Mouse (Mus musculus) forebrain, embryonic 15.5 days (tissue): ENCODE measurements around the gene Hoxc5. TPM values are rescaled to one million over a fixed set of nuclear protein-coding genes. Genes with fewer than 3 reads are reported as not detected.

Source experiments
- ATAC-seq: fragments of 200-750 bp; cut with Nextera tagmentation; replicated peaks from 2 replicates; pipeline ENCODE4 v1.8.0; 2017; ENCODE audit warnings: mild to moderate bottlenecking, moderate TSS enrichment, moderate library complexity
- H3K27ac ChIP-seq: fragments of 300-500 bp; sonication (generic); replicated peaks from 2 replicates; pipeline ENCODE4 v1.5.1; 2015; ENCODE audit warnings: mild to moderate bottlenecking, inconsistent platforms
- H3K27me3 ChIP-seq: fragments of 300-500 bp; sonication (generic); 2 replicates; pipeline ENCODE4 v1.6.1; 2015; ENCODE audit warnings: inconsistent platforms
- H3K36me3 ChIP-seq: fragments of 300-500 bp; sonication (generic); 2 replicates; pipeline ENCODE4 v1.6.1; 2015; ENCODE audit warnings: mild to moderate bottlenecking, inconsistent platforms
- H3K4me1 ChIP-seq: fragments of 300-500 bp; sonication (generic); 2 replicates; pipeline ENCODE4 v1.6.1; 2015; ENCODE audit warnings: inconsistent platforms
- H3K4me2 ChIP-seq: fragments of 300-500 bp; sonication (generic); replicated peaks from 2 replicates; pipeline ENCODE4 v1.6.1; 2015; ENCODE audit warnings: mild to moderate bottlenecking, inconsistent platforms
- H3K4me3 ChIP-seq: fragments of 300-500 bp; sonication (generic); 2 replicates; pipeline ENCODE4 v1.5.1; 2015; ENCODE audit warnings: mild to moderate bottlenecking, inconsistent platforms
- H3K9ac ChIP-seq: fragments of 300-500 bp; sonication (generic); replicated peaks from 2 replicates; pipeline ENCODE4 v1.6.1; 2015; ENCODE audit warnings: mild to moderate bottlenecking, inconsistent platforms
- H3K9me3 ChIP-seq: fragments of 300-500 bp; sonication (generic); 2 replicates; pipeline ENCODE4 v1.6.1; 2016; ENCODE audit warnings: inconsistent platforms
- WGBS: fragments of 180-500 bp; shearing (Covaris S2); methylation state at CpG from one replicate; pipeline ENCODE4 v1.1.7; 2015; ENCODE audit warnings: mixed read lengths; 5-methylcytosine and 5-hydroxymethylcytosine counted together
- polyA plus RNA-seq: library from polyadenylated mRNA; unstranded; fragments of >200 nt; fragmentation: Nextera tagmentation; extraction: Ambion mirVana; gene quantifications from 2 replicates; pipeline ENCODE4 v1.2.1, GENCODE M21; 2015

Hoxc5 gene
- polyA plus RNA-seq, 1 experiment from 2014 or later, result not detected

GRCm38 (mm10) chr15:103001370-103001769 is 34.1 kb downstream of the Hoxc5 start:
- Histone ChIP-seq H3K27me3 (peaks cover 100% of the 10 kb centered on the region), H3K36me3 (no peaks in the 10 kb centered on the region), H3K9me3 (no peaks in the 10 kb centered on the region), H3K27ac (no peak overlapping the region), H3K4me3 (no peak overlapping the region), H3K9ac (no peak overlapping the region), H3K4me1 (peaks cover 9% of the 10 kb centered on the region), H3K4me2 (no peak overlapping the region)
- 10% methylated on average over 2 of the region's 2 CpGs for WGBS
- ATAC-seq, result no peak

GRCm38 (mm10) chr15:103002156-103002555 is 34.9 kb downstream of the Hoxc5 start:
- Histone ChIP-seq H3K27me3 (peaks cover 100% of the 10 kb centered on the region), H3K4me3 (no peak overlapping the region), H3K27ac (no peak overlapping the region), H3K36me3 (no peaks in the 10 kb centered on the region), H3K9me3 (no peaks in the 10 kb centered on the region), H3K4me1 (peaks cover 9% of the 10 kb centered on the region), H3K4me2 (no peak overlapping the region), H3K9ac (no peak overlapping the region)
- no peak for ATAC-seq
- 4% methylated on average over 4 of the region's 4 CpGs for WGBS

- Histone ChIP-seq H3K27ac (no peak overlapping the region), H3K4me1 (peaks cover 9% of the 10 kb centered on the region), H3K4me2 (no peak overlapping the region), H3K9ac (no peak overlapping the region), H3K36me3 (no peaks in the 10 kb centered on the region), H3K27me3 (peaks cover 100% of the 10 kb centered on the region), H3K4me3 (no peak overlapping the region), H3K9me3 (no peaks in the 10 kb centered on the region)
- no peak for ATAC-seq
- WGBS, result 3% methylated on average over 13 of the region's 13 CpGs
Observed at GRCm38 (mm10) chr15:103002821-103003448, 35.7 kb downstream of the Hoxc5 start.

GRCm38 (mm10) chr15:103005308-103005707 is 38.1 kb downstream of the Hoxc5 start:
- no peaks in the 10 kb centered on the region for H3K36me3 ChIP-seq
- H3K4me3 ChIP-seq, result no peak overlapping the region
- no peak overlapping the region for H3K4me2 ChIP-seq
- H3K4me1 ChIP-seq, result no peaks in the 10 kb centered on the region; the same call in 1 of the 2 replicates
- no peak for ATAC-seq
- peaks cover 100% of the 10 kb centered on the region for H3K27me3 ChIP-seq
- WGBS, result under 1% methylated on average over 17 of the region's 17 CpGs
- no peak overlapping the region for H3K27ac ChIP-seq
- H3K9ac ChIP-seq, result no peak overlapping the region
- no peaks in the 10 kb centered on the region for H3K9me3 ChIP-seq

DNA sequence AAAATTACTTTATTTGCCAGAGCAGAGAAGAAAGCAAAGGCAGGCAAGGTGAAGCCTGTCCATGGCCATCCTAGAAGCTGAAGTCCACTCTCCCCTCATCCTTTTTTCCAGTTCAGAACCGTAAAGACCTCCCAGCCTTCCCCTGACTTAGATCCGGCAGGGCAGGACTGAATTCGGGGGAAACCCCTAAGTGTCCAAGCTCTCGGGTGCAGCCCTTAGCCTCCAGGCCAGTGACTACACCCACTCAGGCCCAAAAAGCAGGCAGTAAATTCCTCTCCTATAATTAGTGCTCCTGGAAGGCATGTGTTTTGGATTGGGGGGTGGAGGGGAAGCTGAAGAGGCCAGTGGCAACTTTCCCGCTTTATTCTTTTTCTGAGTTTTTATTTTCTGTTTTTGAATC is 38.6 kb downstream of the Hoxc5 start:
- 0% methylated on average over 5 of the region's 5 CpGs for WGBS

GRCm38 (mm10) chr15:103006326-103006725 is 39.1 kb downstream of the Hoxc5 start:
- Histone ChIP-seq H3K27ac (no peak overlapping the region), H3K27me3 (peaks cover 100% of the 10 kb centered on the region), H3K4me3 (no peak overlapping the region), H3K4me2 (no peak overlapping the region), H3K9me3 (no peaks in the 10 kb centered on the region), H3K9ac (no peak overlapping the region), H3K36me3 (no peaks in the 10 kb centered on the region), H3K4me1 (no peaks in the 10 kb centered on the region)
- WGBS, result 14% methylated on average over 1 of the region's 1 CpGs
- ATAC-seq, result no peak

More for the DNA sequence above, 38.6 kb downstream of the Hoxc5 start:
- Histone ChIP-seq H3K27ac (no peak overlapping the region), H3K4me3 (no peak overlapping the region), H3K36me3 (no peaks in the 10 kb centered on the region), H3K9ac (no peak overlapping the region), H3K27me3 (peaks cover 100% of the 10 kb centered on the region), H3K9me3 (no peaks in the 10 kb centered on the region), H3K4me2 (no peak overlapping the region), H3K4me1 (no peaks in the 10 kb centered on the region)
- ATAC-seq, result no peak

- Histone ChIP-seq H3K4me2 (no peak overlapping the region), H3K4me1 (peaks cover 5% of the 10 kb centered on the region; the same call in 1 of the 2 replicates), H3K9ac (no peak overlapping the region), H3K9me3 (no peaks in the 10 kb centered on the region), H3K36me3 (no peaks in the 10 kb centered on the region), H3K27me3 (peaks cover 97% of the 10 kb centered on the region), H3K27ac (no peak overlapping the region), H3K4me3 (no peak overlapping the region)
- ATAC-seq, result no peak
- WGBS, result 2% methylated on average over 27 of the region's 27 CpGs
Observed at GRCm38 (mm10) chr15:103009265-103010111, 42.2 kb downstream of the Hoxc5 start.

GRCm38 (mm10) chr15:103010112-103010846 is 43.0 kb downstream of the Hoxc5 start:
- no peaks in the 10 kb centered on the region for H3K36me3 ChIP-seq
- H3K27ac ChIP-seq, result no peak overlapping the region
- no peak overlapping the region for H3K4me2 ChIP-seq
- WGBS, result under 1% methylated on average over 31 of the region's 31 CpGs
- H3K9me3 ChIP-seq, result no peaks in the 10 kb centered on the region
- peaks cover 97% of the 10 kb centered on the region for H3K27me3 ChIP-seq
- no peak for ATAC-seq
- H3K4me3 ChIP-seq, result no peak overlapping the region
- H3K4me1 ChIP-seq, result peaks cover 5% of the 10 kb centered on the region; the same call in 1 of the 2 replicates
- H3K9ac ChIP-seq, result no peak overlapping the region

DNA sequence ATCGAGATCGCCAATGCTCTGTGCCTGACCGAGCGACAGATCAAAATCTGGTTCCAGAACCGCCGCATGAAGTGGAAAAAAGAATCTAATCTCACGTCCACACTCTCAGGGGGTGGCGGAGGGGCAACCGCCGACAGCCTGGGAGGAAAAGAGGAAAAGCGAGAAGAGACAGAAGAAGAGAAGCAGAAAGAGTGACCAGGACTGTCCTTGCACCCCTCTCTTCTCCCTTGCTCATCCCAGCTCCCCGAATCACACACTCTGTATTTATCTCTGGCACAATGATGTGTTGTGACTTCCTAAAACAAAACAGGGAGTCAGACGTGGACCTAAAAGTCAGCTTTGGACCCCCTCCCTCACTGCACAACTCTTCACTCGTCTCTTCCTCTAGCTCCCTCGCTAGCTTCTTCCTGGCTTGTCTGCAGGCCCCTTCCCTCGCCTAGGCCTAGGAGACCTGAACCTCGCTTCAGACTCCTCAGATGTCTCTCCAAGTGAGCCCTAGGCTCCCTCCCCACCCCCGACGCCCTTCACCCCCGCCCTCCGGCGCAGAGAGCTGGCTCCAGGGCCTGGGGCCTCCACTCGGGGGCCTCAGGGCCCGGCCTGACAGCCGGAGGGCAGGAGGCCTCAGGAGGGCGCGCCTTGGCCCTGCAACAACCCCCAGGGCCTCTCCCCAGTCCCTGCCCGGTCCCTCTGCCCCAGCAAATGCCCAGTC is 43.8 kb downstream of the Hoxc5 start:
- no peak overlapping the region for H3K27ac ChIP-seq
- H3K9me3 ChIP-seq, result no peaks in the 10 kb centered on the region
- no peak for ATAC-seq
- H3K4me2 ChIP-seq, result no peak overlapping the region
- H3K27me3 ChIP-seq, result peaks cover 97% of the 10 kb centered on the region
- no peaks in the 10 kb centered on the region for H3K36me3 ChIP-seq
- H3K9ac ChIP-seq, result no peak overlapping the region
- under 1% methylated on average over 28 of the region's 28 CpGs for WGBS
- peaks cover 5% of the 10 kb centered on the region; the same call in 1 of the 2 replicates for H3K4me1 ChIP-seq
- H3K4me3 ChIP-seq, result no peak overlapping the region

GRCm38 (mm10) chr15:103011928-103012486 is 44.8 kb downstream of the Hoxc5 start:
- H3K27ac ChIP-seq, result no peak overlapping the region
- no peaks in the 10 kb centered on the region for H3K36me3 ChIP-seq
- peaks cover 97% of the 10 kb centered on the region for H3K27me3 ChIP-seq
- 2% methylated on average over 26 of the region's 26 CpGs for WGBS
- no peak overlapping the region for H3K9ac ChIP-seq
- H3K4me2 ChIP-seq, result no peak overlapping the region
- no peak for ATAC-seq
- no peaks in the 10 kb centered on the region for H3K9me3 ChIP-seq
- no peak overlapping the region for H3K4me3 ChIP-seq
- H3K4me1 ChIP-seq, result peaks cover 5% of the 10 kb centered on the region; the same call in 1 of the 2 replicates

- no peak overlapping the region for H3K4me3 ChIP-seq
- WGBS, result 3% methylated on average over 17 of the region's 17 CpGs
- H3K4me2 ChIP-seq, result no peak overlapping the region; the same call in 1 of the 2 replicates
- ATAC-seq, result no peak
- no peak overlapping the region for H3K27ac ChIP-seq
- peaks cover 5% of the 10 kb centered on the region; the same call in 1 of the 2 replicates for H3K4me1 ChIP-seq
- no peaks in the 10 kb centered on the region for H3K9me3 ChIP-seq
- H3K9ac ChIP-seq, result no peak overlapping the region
- no peaks in the 10 kb centered on the region for H3K36me3 ChIP-seq
- peaks cover 97% of the 10 kb centered on the region for H3K27me3 ChIP-seq
Observed at GRCm38 (mm10) chr15:103013238-103013984, 46.2 kb downstream of the Hoxc5 start.
